Mouse (Mus musculus) B cell, adult 62 days (primary cell): ENCODE measurements around the gene Slf2. TPM values are rescaled to one million over a fixed set of nuclear protein-coding genes. Genes with fewer than 3 reads are reported as not detected.

Experiments used
- total RNA-seq: library from RNA; stranded (reverse); gene quantifications from 4 replicates; pipeline ENCODE4 v1.2.4, GENCODE M21; 2023

Gene Slf2
- total RNA-seq = 80.9 to 87.3 TPM (median 82.6 TPM) in 4 replicates

DNA sequence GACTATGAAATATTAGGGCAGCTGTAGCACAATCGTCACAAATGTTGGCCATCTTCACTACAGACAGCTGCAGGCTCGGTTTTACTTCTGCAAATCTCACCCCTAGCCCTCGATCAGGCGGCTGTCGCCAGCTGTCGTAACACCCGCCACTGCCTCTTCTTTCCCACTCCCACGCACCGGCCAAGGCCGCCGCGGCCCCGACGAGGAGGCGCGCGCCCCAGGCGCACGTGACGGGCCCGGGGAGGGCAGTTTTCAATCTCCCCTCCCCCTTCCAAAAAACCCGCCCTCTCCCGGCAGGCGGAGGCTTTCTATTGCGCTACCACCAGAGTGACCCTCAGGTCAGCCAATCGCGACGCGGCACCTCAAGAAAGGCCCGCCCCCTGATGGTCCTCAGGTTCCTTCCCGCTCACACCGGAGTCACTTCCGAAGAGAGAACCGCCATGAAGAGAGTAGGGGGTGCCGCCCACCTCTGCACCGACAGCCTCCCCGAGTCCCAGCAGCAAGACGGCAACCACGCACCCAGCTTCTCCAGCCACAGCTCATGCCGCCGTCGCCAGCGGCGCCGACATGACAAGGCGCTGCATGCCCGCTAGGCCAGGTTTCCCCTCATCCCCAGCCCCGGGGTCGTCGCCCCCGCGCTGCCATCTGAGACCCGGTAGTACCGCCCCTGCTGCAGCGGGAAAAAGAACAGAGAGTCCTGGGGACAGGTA, at the start of gene Slf2:
TSS of gene Slf2 (plus strand) at position 408 of the 710 bp plus-strand sequence.

DNA sequence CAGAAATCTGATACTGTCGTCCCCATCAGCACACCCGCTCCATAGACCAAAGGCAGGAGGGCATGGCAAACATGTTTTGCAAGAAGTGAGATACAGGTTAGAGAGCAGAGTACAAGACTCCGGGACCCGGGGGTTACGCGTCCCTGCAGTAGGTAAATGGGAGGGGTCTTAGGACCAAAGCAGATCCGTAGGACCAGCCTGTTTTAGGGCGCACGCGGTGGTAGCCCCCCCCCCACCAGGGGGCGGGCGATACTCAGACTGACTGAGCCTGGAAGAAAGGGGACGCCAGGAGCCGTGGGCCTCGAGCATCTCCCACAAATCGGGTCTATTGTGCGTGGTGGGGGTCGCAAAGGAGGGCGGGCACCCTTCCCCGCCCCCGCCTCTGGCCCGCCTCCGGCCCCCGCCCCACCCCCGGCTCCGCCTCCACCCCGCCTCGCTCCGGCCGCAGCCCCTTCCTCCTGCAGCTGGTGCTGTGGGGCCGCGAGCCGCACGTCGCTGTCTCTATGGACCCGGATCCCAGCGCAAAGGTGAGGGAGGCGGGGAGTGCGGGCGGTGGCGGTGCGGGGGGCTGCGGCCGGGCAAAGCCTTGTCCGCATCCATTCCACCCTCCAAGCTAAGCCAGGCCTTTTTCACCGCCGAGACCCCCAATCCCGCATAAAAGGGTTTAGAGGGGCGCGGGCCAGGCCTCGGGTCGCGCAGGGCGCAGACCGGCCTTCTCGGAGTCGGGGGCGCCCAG, 58.0 kb downstream of the Slf2 start, which contains the start of gene Sema4g:
TSS of gene Sema4g (plus strand) at position 271 of the 736 bp plus-strand sequence.

DNA sequence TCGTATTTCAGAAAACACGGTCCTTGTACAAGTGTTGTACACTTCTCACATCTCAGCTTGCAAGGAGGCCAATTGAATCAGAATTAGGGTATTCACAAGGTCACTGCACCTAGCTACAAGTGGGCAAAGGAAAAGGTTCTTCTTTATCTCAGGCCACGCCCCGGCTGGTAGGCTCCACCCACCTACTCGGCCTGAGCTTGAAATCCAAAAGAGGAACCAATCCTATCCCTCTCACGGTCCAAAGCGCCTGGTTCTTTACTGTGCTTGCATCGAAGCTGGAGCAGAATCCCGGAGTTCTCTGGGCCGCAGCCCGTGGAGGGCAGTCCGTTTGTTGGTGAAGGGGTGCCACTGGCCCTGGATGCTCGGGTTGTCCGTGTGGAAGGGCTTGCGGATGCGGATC, 74.5 kb downstream of the Slf2 start, which contains the start of gene Twnk:
TSS of gene Twnk (plus strand) at position 220 of the 400 bp plus-strand sequence.

DNA sequence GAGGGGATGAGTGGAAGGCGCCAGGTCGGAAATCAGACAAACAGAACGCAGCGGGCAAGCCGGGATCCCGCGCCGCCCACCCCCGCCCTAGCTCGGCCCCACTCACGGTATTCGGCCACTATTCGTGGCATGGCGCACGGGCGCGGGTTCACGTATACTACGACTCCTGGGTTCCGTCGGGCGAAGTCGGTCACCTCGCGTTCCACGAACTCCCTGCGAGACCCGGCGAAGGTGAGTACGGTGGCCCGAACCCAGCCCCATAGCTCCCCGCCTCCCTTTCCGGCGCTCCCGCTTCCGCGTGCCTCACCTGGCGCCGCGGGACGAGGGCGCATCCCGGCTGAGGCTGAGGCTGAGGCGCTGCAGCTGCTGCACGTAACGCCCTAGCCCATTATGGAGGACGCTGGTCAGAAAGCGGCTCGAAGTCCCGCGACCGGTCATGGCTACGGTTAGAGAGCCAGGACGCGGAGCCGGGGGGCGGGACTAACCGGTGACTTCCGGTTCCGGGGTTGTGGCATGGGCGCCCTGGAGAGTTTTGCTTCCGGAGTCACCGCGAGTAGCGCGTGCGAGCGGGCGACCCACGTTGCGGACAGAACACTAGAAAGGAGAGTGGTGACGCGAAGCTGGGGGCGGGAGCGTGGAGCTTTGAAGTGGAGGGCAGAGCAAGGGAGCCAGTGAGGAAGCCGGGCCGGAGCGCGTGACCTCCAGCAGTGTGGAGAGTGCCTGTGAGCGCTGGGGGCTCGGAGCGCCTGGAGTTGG, 75.2 kb downstream of the Slf2 start, which contains the start of gene Mrpl43:
TSS of gene Mrpl43 (minus strand) at position 486 of the 756 bp plus-strand sequence.

DNA sequence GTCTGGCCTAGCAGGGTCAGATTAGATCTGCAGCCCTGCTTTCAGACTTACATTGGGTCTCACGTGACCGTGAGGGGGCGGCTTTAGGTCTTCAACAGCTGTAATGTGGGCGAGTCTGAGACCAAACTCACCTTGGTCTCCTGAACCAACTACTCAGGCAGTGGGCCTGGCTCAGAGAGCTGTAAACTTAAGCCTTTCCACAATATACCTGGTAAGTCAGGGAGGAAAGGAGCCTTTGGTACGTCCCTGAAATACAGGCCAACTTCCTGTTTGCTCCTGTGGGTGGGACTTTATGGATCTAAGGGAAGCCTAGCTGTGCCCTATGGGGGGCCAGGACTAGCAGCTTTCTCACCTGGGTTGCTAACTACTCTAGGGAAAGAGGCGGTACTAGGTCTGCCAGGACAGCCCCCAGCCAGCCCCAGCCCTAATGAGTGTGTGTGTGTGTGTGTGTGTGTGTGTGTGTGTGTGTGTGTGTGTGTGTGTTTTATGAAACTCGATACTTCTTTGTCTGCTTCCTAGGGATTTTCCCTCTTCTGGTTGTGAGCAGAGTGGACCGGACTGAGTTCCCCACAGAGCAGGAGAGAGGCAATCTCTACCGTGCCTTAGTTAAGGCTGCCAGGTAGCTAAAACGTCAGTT, 83.5 kb downstream of the Slf2 start, which contains the start of gene Lzts2:
TSS of gene Lzts2 (plus strand) at position 80 of the 637 bp plus-strand sequence.

Other genes with a start within 250 kb of the Slf2 start
- not detected in 4 replicates for gene Pax2, start 175.1 kb upstream of the Slf2 start, total RNA-seq
- 0.39 to 1.1 TPM (median 0.61 TPM) in 4 replicates for gene Sema4g, start 58.0 kb downstream of the Slf2 start, total RNA-seq
- 10.7 to 13.0 TPM (median 12.4 TPM) in 4 replicates for gene Twnk, start 74.5 kb downstream of the Slf2 start, total RNA-seq
- 27.4 to 31.5 TPM (median 29.9 TPM) in 4 replicates for gene Mrpl43, start 75.3 kb downstream of the Slf2 start, total RNA-seq
- gene Lzts2, start 83.3 kb downstream of the Slf2 start, total RNA-seq = 0.83 to 2.2 TPM (median 1.1 TPM) in 4 replicates
- gene Pdzd7, start 114.6 kb downstream of the Slf2 start, total RNA-seq = not detected in 4 replicates
- gene Sfxn3, start 116.4 kb downstream of the Slf2 start, total RNA-seq = 20.5 to 39.2 TPM (median 22.7 TPM) in 4 replicates
- gene Kazald1, start 144.1 kb downstream of the Slf2 start, total RNA-seq = 0.57 TPM in 1 of 4 replicates, not detected in the others
- gene Tlx1, start 219.5 kb downstream of the Slf2 start, total RNA-seq = 1.0 TPM in 1 of 4 replicates, not detected in the others